Mouse (Mus musculus) adrenal gland, adult 8-10 months (tissue): ENCODE measurements at regions not wholly inside any gene's neighbourhood (a gene's known extent, or its start where the extent isn't known, plus 50 kb on each side); places are given as distances from the start of the nearest gene placed in this dataset.

ENCODE experiments used
- DNase-seq: peaks from one replicate; pipeline ENCODE4 v3.0.0; 2022

GRCm38 (mm10) chr2:178664977-178665376 lies 234.6 kb downstream of the Cdh26 start:
- no peak for DNase-seq

- DNase-seq = no peak
Observed at GRCm38 (mm10) chr2:178668451-178668850, 238.1 kb downstream of the Cdh26 start.

- DNase-seq = no peak
Observed at GRCm38 (mm10) chr2:178670952-178671351, 240.6 kb downstream of the Cdh26 start.

- DNase-seq = no peak
Observed at GRCm38 (mm10) chr2:178673621-178674020, 243.3 kb downstream of the Cdh26 start.

GRCm38 (mm10) chr2:178674621-178675020 lies 244.3 kb downstream of the Cdh26 start:
- DNase-seq = no peak

GRCm38 (mm10) chr2:178676970-178677369 lies 246.6 kb downstream of the Cdh26 start:
- DNase-seq = no peak

GRCm38 (mm10) chr2:178680368-178680767 lies 250.0 kb downstream of the Cdh26 start:
- peak; percentile 26 for DNase-seq

GRCm38 (mm10) chr2:178684026-178684958 lies 254.0 kb downstream of the Cdh26 start:
- DNase-seq = no peak

GRCm38 (mm10) chr2:178685211-178685610 lies 254.9 kb downstream of the Cdh26 start:
- no peak for DNase-seq

GRCm38 (mm10) chr2:178686167-178686601 lies 255.9 kb downstream of the Cdh26 start:
- no peak for DNase-seq

- no peak for DNase-seq
Observed at GRCm38 (mm10) chr2:178688586-178688985, 258.3 kb downstream of the Cdh26 start.

GRCm38 (mm10) chr2:178691190-178691864 lies 261.0 kb downstream of the Cdh26 start:
- peak; percentile 36 for DNase-seq

GRCm38 (mm10) chr2:178691865-178692228 lies 261.5 kb downstream of the Cdh26 start:
- no peak for DNase-seq

GRCm38 (mm10) chr2:178692231-178692630 lies 261.9 kb downstream of the Cdh26 start:
- DNase-seq = no peak

GRCm38 (mm10) chr2:178698648-178699047 lies 268.3 kb downstream of the Cdh26 start:
- no peak for DNase-seq

GRCm38 (mm10) chr2:178700825-178701224 lies 270.5 kb downstream of the Cdh26 start:
- no peak for DNase-seq

GRCm38 (mm10) chr2:178704510-178704909 lies 274.2 kb downstream of the Cdh26 start:
- DNase-seq = no peak

- no peak for DNase-seq
Observed at GRCm38 (mm10) chr2:178708649-178709048, 278.3 kb downstream of the Cdh26 start.

- no peak for DNase-seq
Observed at GRCm38 (mm10) chr2:178709192-178709881, 279.0 kb downstream of the Cdh26 start.

GRCm38 (mm10) chr2:178710001-178710400 lies 279.7 kb downstream of the Cdh26 start:
- no peak for DNase-seq

GRCm38 (mm10) chr2:178711587-178712080 lies 281.3 kb downstream of the Cdh26 start:
- no peak for DNase-seq

- DNase-seq = no peak
Observed at GRCm38 (mm10) chr2:178712391-178712892, 282.1 kb downstream of the Cdh26 start.
